Mouse (Mus musculus): ENCODE data around the gene Vrk3. TPM values are rescaled to one million over a fixed set of nuclear protein-coding genes. Genes with fewer than 3 reads are reported as not detected.

Gene Vrk3
- total and polyA plus RNA-seq, 2 experiments = 8.6 to 31.4 TPM

DNA sequence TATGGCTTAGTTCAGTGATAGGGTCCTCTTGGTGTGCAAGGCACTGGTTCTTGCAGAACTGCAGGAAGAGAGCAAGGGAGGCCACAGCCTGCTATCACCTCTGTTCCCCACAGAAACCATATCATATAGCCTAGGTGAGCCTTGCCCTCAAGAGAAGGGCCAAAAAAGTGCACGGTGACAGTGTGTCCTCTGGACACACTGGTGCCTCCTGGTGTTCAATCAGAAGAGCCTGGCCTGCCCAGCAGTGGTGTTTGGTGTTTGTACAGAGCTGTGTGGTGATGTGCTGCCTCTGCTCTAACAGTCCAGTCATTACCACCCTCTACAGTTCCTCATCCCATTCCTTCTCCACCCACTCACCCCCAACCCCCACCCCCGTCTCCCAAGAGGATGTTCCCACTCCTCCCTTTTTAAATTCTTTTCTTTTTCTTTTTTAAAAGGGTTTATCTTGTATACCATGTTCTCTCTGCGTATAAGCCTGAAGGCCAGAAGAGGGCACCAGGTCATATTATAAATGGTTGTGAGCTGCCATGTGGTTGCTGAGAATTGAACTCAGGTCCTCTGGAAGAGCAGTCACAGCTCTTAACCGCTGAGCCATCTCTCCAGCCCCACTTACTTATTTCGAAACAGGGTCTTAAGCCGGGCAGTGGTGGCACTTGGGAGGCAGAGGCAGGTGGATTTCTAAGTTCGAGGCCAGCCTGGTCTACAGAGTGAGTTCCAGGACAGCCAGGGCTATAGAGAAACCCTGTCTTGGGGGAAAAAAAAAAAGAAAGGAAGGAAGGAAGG, 73.6 kb downstream of the Vrk3 start:
- peaks cover 52% of the 10 kb centered on the region for H3K79me2 ChIP-seq (ENCODE audit: control insufficient read depth, insufficient read depth, low read length)
- H3K4me3 ChIP-seq (ENCODE audit: insufficient read depth, low read depth, low read length) = no peak overlapping the region
- H3K27ac ChIP-seq (replicated peaks; ENCODE audit: insufficient read depth, low read depth, low read length) = no peak overlapping the region
- no peaks in the 10 kb centered on the region for H3K27me3 ChIP-seq (ENCODE audit: control insufficient read depth, insufficient read depth, low read length)
- 72% methylated on average over 7 of the region's 7 CpGs for WGBS
- no peaks in the 10 kb centered on the region for H3K36me3 ChIP-seq (ENCODE audit: control insufficient read depth, insufficient read depth, low read length)
- H3K9ac ChIP-seq (ENCODE audit: low read depth, low read length) = no peak overlapping the region
- TF ChIP-seq CTCF (IDR thresholded peaks at IDR 0.05; ENCODE audit: low read depth, low read length) (peak; percentile 53), POLR2A (IDR thresholded peaks at IDR 0.05; ENCODE audit: extremely low read depth, insufficient read depth, low read length) (no peak)
- peaks cover 27% of the 10 kb centered on the region for H3K4me1 ChIP-seq (ENCODE audit: control insufficient read depth, insufficient read depth, low read length)
- peak; percentile 34 for DNase-seq (ENCODE audit: extremely low read depth, low read depth, low spot score)

DNA sequence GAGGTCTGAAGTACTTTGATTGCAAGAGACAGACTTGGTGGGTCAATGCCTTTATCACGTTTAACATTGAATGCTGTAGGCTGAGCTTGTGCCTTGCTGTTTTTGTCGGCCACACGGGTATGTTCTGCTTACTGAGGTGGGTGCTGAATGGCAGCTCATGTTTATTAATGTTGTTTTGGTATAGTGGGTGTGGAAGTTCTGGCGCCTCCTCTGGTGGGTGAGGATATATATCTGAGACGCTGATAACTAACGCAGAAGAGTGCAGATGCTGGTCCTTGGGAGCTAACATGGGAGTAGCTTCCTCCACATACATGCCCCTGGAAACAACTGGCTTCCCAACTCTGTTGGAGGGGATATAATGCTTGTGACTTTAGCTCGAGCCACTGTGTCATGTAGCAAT, 75.2 kb downstream of the Vrk3 start:
- no peak for TF ChIP-seq POLR2A (IDR thresholded peaks at IDR 0.05; ENCODE audit: extremely low read depth, insufficient read depth, low read length)
- no peak for TF ChIP-seq CTCF (IDR thresholded peaks at IDR 0.05; ENCODE audit: low read depth, low read length)
- DNase-seq (ENCODE audit: extremely low read depth, low read depth, low spot score) = no peak
- no peak overlapping the region for H3K9ac ChIP-seq (ENCODE audit: low read depth, low read length)
- peaks cover 17% of the 10 kb centered on the region for H3K4me1 ChIP-seq (ENCODE audit: control insufficient read depth, insufficient read depth, low read length)
- H3K36me3 ChIP-seq (ENCODE audit: control insufficient read depth, insufficient read depth, low read length) = peaks cover under 1% of the 10 kb centered on the region; the same call in 1 of the 2 replicates
- H3K27me3 ChIP-seq (ENCODE audit: control insufficient read depth, insufficient read depth, low read length) = no peaks in the 10 kb centered on the region
- H3K79me2 ChIP-seq (ENCODE audit: control insufficient read depth, insufficient read depth, low read length) = peaks cover 64% of the 10 kb centered on the region
- WGBS = 53% methylated on average over 7 of the region's 7 CpGs
- no peak overlapping the region for H3K4me3 ChIP-seq (ENCODE audit: insufficient read depth, low read depth, low read length)
- no peak overlapping the region for H3K27ac ChIP-seq (replicated peaks; ENCODE audit: insufficient read depth, low read depth, low read length)

DNA sequence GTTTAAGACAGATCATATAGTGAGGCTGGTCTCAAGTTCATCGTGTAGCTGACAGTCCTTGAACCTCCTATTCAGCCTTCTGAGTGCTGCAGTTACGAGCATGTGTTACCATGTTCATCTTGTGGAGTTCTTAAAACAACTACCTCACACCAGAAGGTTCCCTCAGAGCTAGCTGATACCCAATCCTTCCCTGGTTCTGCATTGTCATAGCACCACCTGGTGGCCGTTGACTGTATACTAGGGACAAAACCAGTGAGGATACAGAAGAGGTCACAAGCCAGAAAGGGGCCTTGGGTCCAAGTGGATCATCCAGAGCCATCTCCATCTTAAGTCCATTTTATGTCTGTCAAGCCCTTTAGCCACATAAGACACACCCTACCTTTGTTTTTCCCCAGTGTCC, 76.7 kb downstream of the Vrk3 start:
- DNase-seq (ENCODE audit: extremely low read depth, low read depth, low spot score) = peak; percentile 56
- peaks cover 10% of the 10 kb centered on the region for H3K4me1 ChIP-seq (ENCODE audit: control insufficient read depth, insufficient read depth, low read length)
- WGBS = 21% methylated on average over 3 of the region's 3 CpGs

DNA sequence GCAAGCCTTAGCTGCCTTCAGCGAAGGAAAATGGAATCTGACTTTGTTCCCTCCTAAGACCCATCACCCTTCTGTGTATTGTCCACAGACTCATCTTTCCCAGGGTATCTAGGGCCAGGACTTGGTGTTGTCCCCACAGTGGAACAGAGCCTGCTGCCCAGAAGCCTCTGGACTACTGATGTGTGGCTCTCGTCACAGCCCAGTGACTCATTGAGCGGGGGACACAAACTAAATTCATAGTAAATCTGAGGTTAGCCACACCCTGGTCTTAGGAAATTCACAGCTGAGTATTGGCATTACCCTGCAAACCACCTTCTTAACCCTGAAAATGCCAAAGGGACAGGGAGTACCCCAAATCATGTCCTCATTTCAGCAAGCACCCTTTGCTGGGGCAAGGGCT, 78.6 kb downstream of the Vrk3 start:
- TF ChIP-seq CTCF (IDR thresholded peaks at IDR 0.05; ENCODE audit: low read depth, low read length) (no peak), POLR2A (IDR thresholded peaks at IDR 0.05; ENCODE audit: extremely low read depth, insufficient read depth, low read length) (no peak)
- Histone ChIP-seq H3K9ac (ENCODE audit: low read depth, low read length) (no peak overlapping the region), H3K27me3 (ENCODE audit: control insufficient read depth, insufficient read depth, low read length) (no peaks in the 10 kb centered on the region), H3K4me3 (ENCODE audit: insufficient read depth, low read depth, low read length) (no peak overlapping the region), H3K4me1 (ENCODE audit: control insufficient read depth, insufficient read depth, low read length) (no peaks in the 10 kb centered on the region), H3K79me2 (ENCODE audit: control insufficient read depth, insufficient read depth, low read length) (peaks cover 64% of the 10 kb centered on the region), H3K27ac (replicated peaks; ENCODE audit: insufficient read depth, low read depth, low read length) (no peak overlapping the region), H3K36me3 (ENCODE audit: control insufficient read depth, insufficient read depth, low read length) (peaks cover 11% of the 10 kb centered on the region; the same call in 1 of the 2 replicates)
- no peak for DNase-seq (ENCODE audit: extremely low read depth, low read depth, low spot score)
- 82% methylated on average over 3 of the region's 3 CpGs for WGBS

More for the DNA sequence above, 76.7 kb downstream of the Vrk3 start:
- Histone ChIP-seq H3K79me2 (ENCODE audit: control insufficient read depth, insufficient read depth, low read length) (peaks cover 78% of the 10 kb centered on the region), H3K9ac (ENCODE audit: low read depth, low read length) (no peak overlapping the region), H3K36me3 (ENCODE audit: control insufficient read depth, insufficient read depth, low read length) (peaks cover 5% of the 10 kb centered on the region; the same call in 1 of the 2 replicates), H3K4me3 (ENCODE audit: insufficient read depth, low read depth, low read length) (no peak overlapping the region), H3K27me3 (ENCODE audit: control insufficient read depth, insufficient read depth, low read length) (no peaks in the 10 kb centered on the region), H3K27ac (replicated peaks; ENCODE audit: insufficient read depth, low read depth, low read length) (no peak overlapping the region)
- TF ChIP-seq CTCF (IDR thresholded peaks at IDR 0.05; ENCODE audit: low read depth, low read length) = peak; percentile 68
- TF ChIP-seq POLR2A (IDR thresholded peaks at IDR 0.05; ENCODE audit: extremely low read depth, insufficient read depth, low read length) = no peak

Other genes with a start within 250 kb of the Vrk3 start
- 0.55 TPM in 1 of 2 replicates, not detected in the other for gene Mybpc2, start 223.8 kb upstream of the Vrk3 start, total RNA-seq (2014; rRNA removed)
- not detected in 2 replicates for gene Mybpc2, start 223.8 kb upstream of the Vrk3 start, polyA plus RNA-seq (2012; rRNA removed)
- 0.18 and 0.81 TPM in 2 replicates for gene Spib, start 216.3 kb upstream of the Vrk3 start, total RNA-seq (2014; rRNA removed)
- gene Spib, start 216.3 kb upstream of the Vrk3 start, polyA plus RNA-seq (2012; rRNA removed) = 0.56 and 1.9 TPM in 2 replicates
- 2.4 and 4.0 TPM in 2 replicates for gene Pold1, start 199.6 kb upstream of the Vrk3 start, total RNA-seq (2014; rRNA removed)
- gene Pold1, start 199.6 kb upstream of the Vrk3 start, polyA plus RNA-seq (2012; rRNA removed) = 5.2 and 6.5 TPM in 2 replicates
- 21.6 and 30.8 TPM in 2 replicates for gene Nr1h2, start 194.5 kb upstream of the Vrk3 start, total RNA-seq (2014; rRNA removed)
- 74.9 and 80.3 TPM in 2 replicates for gene Nr1h2, start 194.5 kb upstream of the Vrk3 start, polyA plus RNA-seq (2012; rRNA removed)
- 0.65 and 1.6 TPM in 2 replicates for gene Napsa, start 176.0 kb upstream of the Vrk3 start, total RNA-seq (2014; rRNA removed)
- gene Napsa, start 176.0 kb upstream of the Vrk3 start, polyA plus RNA-seq (2012; rRNA removed) = 1.1 and 1.7 TPM in 2 replicates
- 0.37 and 1.2 TPM in 2 replicates for gene Kcnc3, start 157.7 kb upstream of the Vrk3 start, total RNA-seq (2014; rRNA removed)
- 4.6 and 5.3 TPM in 2 replicates for gene Kcnc3, start 157.7 kb upstream of the Vrk3 start, polyA plus RNA-seq (2012; rRNA removed)
- 7.0 and 8.0 TPM in 2 replicates for gene Myh14, start 77.6 kb upstream of the Vrk3 start, total RNA-seq (2014; rRNA removed)
- gene Myh14, start 77.6 kb upstream of the Vrk3 start, polyA plus RNA-seq (2012; rRNA removed) = 5.6 and 6.0 TPM in 2 replicates
- not detected in 2 replicates for gene Izumo2, start 39.7 kb upstream of the Vrk3 start, total RNA-seq (2014; rRNA removed)
- not detected in 2 replicates for gene Izumo2, start 39.7 kb upstream of the Vrk3 start, polyA plus RNA-seq (2012; rRNA removed)
- 0.07 and 0.28 TPM in 2 replicates for gene Zfp473, start 2.6 kb downstream of the Vrk3 start, total RNA-seq (2014; rRNA removed)
- 0.04 TPM in 1 of 2 replicates, not detected in the other for gene Zfp473, start 2.6 kb downstream of the Vrk3 start, polyA plus RNA-seq (2012; rRNA removed)
- 4.0 and 5.4 TPM in 2 replicates for gene Nup62, start 67.7 kb downstream of the Vrk3 start, total RNA-seq (2014; rRNA removed)
- 20.4 and 20.6 TPM in 2 replicates for gene Nup62, start 67.7 kb downstream of the Vrk3 start, polyA plus RNA-seq (2012; rRNA removed)
- 0.60 and 0.65 TPM in 2 replicates for gene Il4i1, start 68.0 kb downstream of the Vrk3 start, total RNA-seq (2014; rRNA removed)
- gene Il4i1, start 68.0 kb downstream of the Vrk3 start, polyA plus RNA-seq (2012; rRNA removed) = 0.85 and 1.7 TPM in 2 replicates
- gene Atf5, start 68.2 kb downstream of the Vrk3 start, total RNA-seq (2014; rRNA removed) = 22.9 and 43.9 TPM in 2 replicates
- 727 and 964 TPM in 2 replicates for gene Atf5, start 68.2 kb downstream of the Vrk3 start, polyA plus RNA-seq (2012; rRNA removed)
- gene Akt1s1, start 100.6 kb downstream of the Vrk3 start, total RNA-seq (2014; rRNA removed) = 23.9 and 35.4 TPM in 2 replicates
- 93.9 and 106 TPM in 2 replicates for gene Akt1s1, start 100.6 kb downstream of the Vrk3 start, polyA plus RNA-seq (2012; rRNA removed)
- gene Tbc1d17, start 100.7 kb downstream of the Vrk3 start, total RNA-seq (2014; rRNA removed) = 20.2 and 31.5 TPM in 2 replicates
- 81.1 and 91.6 TPM in 2 replicates for gene Tbc1d17, start 100.7 kb downstream of the Vrk3 start, polyA plus RNA-seq (2012; rRNA removed)
- 20.8 and 24.0 TPM in 2 replicates for gene Pnkp, start 108.7 kb downstream of the Vrk3 start, total RNA-seq (2014; rRNA removed)
- 42.5 and 45.7 TPM in 2 replicates for gene Pnkp, start 108.7 kb downstream of the Vrk3 start, polyA plus RNA-seq (2012; rRNA removed)
- 17.0 and 32.8 TPM in 2 replicates for gene Ptov1, start 121.4 kb downstream of the Vrk3 start, total RNA-seq (2014; rRNA removed)
- 76.1 and 91.6 TPM in 2 replicates for gene Ptov1, start 121.4 kb downstream of the Vrk3 start, polyA plus RNA-seq (2012; rRNA removed)
- gene Med25, start 144.3 kb downstream of the Vrk3 start, total RNA-seq (2014; rRNA removed) = 11.6 and 16.6 TPM in 2 replicates
- gene Med25, start 144.3 kb downstream of the Vrk3 start, polyA plus RNA-seq (2012; rRNA removed) = 114 TPM in 2 replicates
- gene Fuz, start 147.7 kb downstream of the Vrk3 start, total RNA-seq (2014; rRNA removed) = 5.7 and 6.8 TPM in 2 replicates
- 16.6 and 25.1 TPM in 2 replicates for gene Fuz, start 147.7 kb downstream of the Vrk3 start, polyA plus RNA-seq (2012; rRNA removed)
- 14.5 and 18.3 TPM in 2 replicates for gene Ap2a1, start 181.1 kb downstream of the Vrk3 start, total RNA-seq (2014; rRNA removed)
- 32.8 and 38.2 TPM in 2 replicates for gene Ap2a1, start 181.1 kb downstream of the Vrk3 start, polyA plus RNA-seq (2012; rRNA removed)
- gene Tsks, start 194.8 kb downstream of the Vrk3 start, total RNA-seq (2014; rRNA removed) = not detected in 2 replicates
- 0.20 and 0.51 TPM in 2 replicates for gene Tsks, start 194.8 kb downstream of the Vrk3 start, polyA plus RNA-seq (2012; rRNA removed)
- gene Cpt1c, start 226.4 kb downstream of the Vrk3 start, total RNA-seq (2014; rRNA removed) = 0.09 and 0.34 TPM in 2 replicates
- gene Cpt1c, start 226.4 kb downstream of the Vrk3 start, polyA plus RNA-seq (2012; rRNA removed) = 0.71 and 0.91 TPM in 2 replicates
- gene Prmt1, start 238.2 kb downstream of the Vrk3 start, total RNA-seq (2014; rRNA removed) = 15.9 and 23.0 TPM in 2 replicates
- gene Prmt1, start 238.2 kb downstream of the Vrk3 start, polyA plus RNA-seq (2012; rRNA removed) = 26.0 and 36.1 TPM in 2 replicates
- gene Irf3, start 249.2 kb downstream of the Vrk3 start, total RNA-seq (2014; rRNA removed) = 58.5 and 59.0 TPM in 2 replicates
- 82.0 and 101 TPM in 2 replicates for gene Irf3, start 249.2 kb downstream of the Vrk3 start, polyA plus RNA-seq (2012; rRNA removed)

Data from liver, adult 2 months (tissue).